Mouse (Mus musculus) myocyte (in vitro differentiated cells): ENCODE measurements at regions not wholly inside any gene's neighbourhood (a gene's known extent, or its start where the extent isn't known, plus 50 kb on each side); places are given as distances from the start of the nearest gene placed in this dataset.

Experiments
- CEBPB ChIP-seq: IDR thresholded peaks from 2 replicates; pipeline ENCODE4 v1.6.1; 2011; ENCODE audit warnings: mild to moderate bottlenecking, moderate library complexity; ENCODE audit not compliant: poor library complexity, insufficient read depth, severe bottlenecking
- E2F4 ChIP-seq: IDR thresholded peaks from one replicate; pipeline ENCODE4 v1.6.1; 2011; ENCODE audit warnings: mild to moderate bottlenecking, control low read depth, moderate library complexity; ENCODE audit not compliant: insufficient read depth
- MAX ChIP-seq: IDR thresholded peaks from one replicate; pipeline ENCODE4 v1.6.1; 2011; ENCODE audit warnings: low read depth, mild to moderate bottlenecking, control low read depth
- POLR2A ChIP-seq: IDR thresholded peaks from one replicate; pipeline ENCODE4 v1.6.1; 2011; ENCODE audit warnings: low read depth, mild to moderate bottlenecking, control low read depth, moderate library complexity; ENCODE audit not compliant: insufficient read length
- TCF12 ChIP-seq: IDR thresholded peaks from one replicate; pipeline ENCODE4 v1.6.1; 2011; ENCODE audit warnings: mild to moderate bottlenecking, control low read depth; ENCODE audit not compliant: poor library complexity, insufficient read depth, severe bottlenecking
- TCF3 ChIP-seq: IDR thresholded peaks from one replicate; pipeline ENCODE4 v1.6.1; 2011; ENCODE audit warnings: low read depth, control low read depth; ENCODE audit not compliant: insufficient read length
- USF1 ChIP-seq: IDR thresholded peaks from one replicate; pipeline ENCODE4 v1.6.1; 2011; ENCODE audit warnings: low read depth, mild to moderate bottlenecking, control low read depth, moderate library complexity

DNA sequence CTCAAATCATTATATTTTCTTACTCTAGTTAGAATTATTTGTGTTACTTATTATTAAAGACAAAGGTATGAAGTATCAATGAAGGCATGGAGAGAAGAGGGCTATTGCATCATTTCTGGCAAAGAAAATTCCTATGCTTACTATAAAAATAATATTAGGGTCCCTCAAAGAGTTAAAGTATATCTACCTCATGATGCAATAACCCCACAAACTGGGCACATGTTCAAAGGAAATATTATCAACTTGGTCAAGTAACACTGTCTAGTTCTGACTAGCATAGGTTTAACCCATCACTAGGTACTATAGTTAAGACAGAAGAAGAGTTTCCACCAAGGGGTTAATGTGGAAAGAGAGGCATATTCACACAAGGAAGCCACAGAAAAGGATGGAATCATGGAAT lies 336.9 kb downstream of the Adcyap1 start:
- no peak for TF ChIP-seq TCF12
- TF ChIP-seq CEBPB, result no peak
- TF ChIP-seq POLR2A, result no peak
- no peak for TF ChIP-seq USF1
- no peak for TF ChIP-seq MAX
- TF ChIP-seq TCF3, result no peak
- no peak for TF ChIP-seq E2F4
